Mouse (Mus musculus) midbrain, embryonic 14.5 days (tissue): ENCODE measurements around the gene Pcdh19. TPM values are rescaled to one million over a fixed set of nuclear protein-coding genes. Genes with fewer than 3 reads are reported as not detected.
A peak's percentile ranks its signal among the peaks of the same experiment; 100 is the strongest.

Source experiments
- ATAC-seq: fragments of 200-750 bp; cut with Nextera tagmentation; 2 replicates; pipeline ENCODE4 v1.8.0; 2017; ENCODE audit warnings: moderate number of reproducible peaks, moderate library complexity; ENCODE audit not compliant: low FRiP score, low TSS enrichment
- DNase-seq: peaks from one replicate; pipeline ENCODE4 v3.0.0-alpha.2; 2015
- H3K27ac ChIP-seq: fragments of 300-500 bp; sonication (generic); replicated peaks from 2 replicates; pipeline ENCODE4 v1.5.1; 2014; ENCODE audit warnings: mild to moderate bottlenecking, low read depth, low read length, moderate library complexity
- H3K27me3 ChIP-seq: fragments of 300-500 bp; sonication (generic); 2 replicates; pipeline ENCODE4 v1.6.1; 2014; ENCODE audit warnings: low read length, control low read depth, mixed read lengths; ENCODE audit not compliant: control insufficient read depth, insufficient read depth
- H3K36me3 ChIP-seq: fragments of 300-500 bp; sonication (generic); 2 replicates; pipeline ENCODE4 v1.6.1; 2014; ENCODE audit warnings: low read length, control low read depth; ENCODE audit not compliant: control insufficient read depth, insufficient read depth
- H3K4me1 ChIP-seq: fragments of 300-500 bp; sonication (generic); 2 replicates; pipeline ENCODE4 v1.6.1; 2014; ENCODE audit warnings: mild to moderate bottlenecking, antibody characterized with exemption, low read length, control low read depth; ENCODE audit not compliant: control insufficient read depth, insufficient read depth
- H3K4me2 ChIP-seq: fragments of 300-500 bp; sonication (generic); 2 replicates; pipeline ENCODE4 v1.6.1; 2014; ENCODE audit warnings: mild to moderate bottlenecking, low read length, moderate library complexity
- H3K4me3 ChIP-seq: fragments of 300-500 bp; sonication (generic); replicated peaks from 2 replicates; pipeline ENCODE4 v1.5.1; 2014; ENCODE audit warnings: low read depth, low read length
- H3K9ac ChIP-seq: fragments of 300-500 bp; sonication (generic); replicated peaks from 2 replicates; pipeline ENCODE4 v1.6.1; 2014; ENCODE audit warnings: mild to moderate bottlenecking, low read length, moderate library complexity
- H3K9me3 ChIP-seq: fragments of 300-500 bp; sonication (generic); 2 replicates; pipeline ENCODE4 v1.6.1; 2016; ENCODE audit warnings: low read length, control low read depth, mixed read lengths; ENCODE audit not compliant: control insufficient read depth
- WGBS: fragments of 180-500 bp; shearing (Covaris S2); extraction: QIAGEN DNeasy Blood & Tissue Kit; methylation state at CpG from one replicate; pipeline ENCODE4 v1.1.7; 2014; 5-methylcytosine and 5-hydroxymethylcytosine counted together
- polyA plus RNA-seq: library from polyadenylated mRNA; unstranded; fragments of >200 nt; fragmentation: Nextera tagmentation; extraction: Ambion mirVana; gene quantifications from 2 replicates; pipeline ENCODE4 v1.2.1, GENCODE M21; 2014

Pcdh19 gene
- polyA plus RNA-seq, 1 experiment from 2014 or later = 24.4 TPM

DNA sequence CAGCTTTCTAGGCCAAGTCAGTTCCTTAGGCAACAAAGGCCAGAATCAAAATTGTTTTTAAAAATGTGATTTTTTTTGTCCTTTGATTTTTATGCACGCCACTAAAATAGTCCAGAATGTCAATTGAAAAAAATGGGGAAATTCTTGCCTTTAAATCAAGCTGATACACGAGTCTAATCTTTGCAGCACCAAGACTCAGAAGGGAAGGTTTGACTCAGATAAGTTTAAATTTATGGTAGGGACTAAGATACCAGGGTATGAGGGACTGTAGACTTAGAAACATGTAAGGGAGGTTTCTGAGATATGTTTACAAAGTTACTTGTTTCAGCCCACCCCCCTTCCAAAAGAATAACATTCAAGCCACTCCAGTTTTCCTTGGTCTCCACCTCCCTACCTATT lies 3.6 kb upstream of the Pcdh19 start:
- Histone ChIP-seq H3K4me2 (no peak overlapping the region), H3K4me3 (no peak overlapping the region), H3K9ac (no peak overlapping the region), H3K4me1 (no peaks in the 10 kb centered on the region), H3K27me3 (no peaks in the 10 kb centered on the region), H3K36me3 (no peaks in the 10 kb centered on the region), H3K9me3 (no peaks in the 10 kb centered on the region), H3K27ac (no peak overlapping the region)
- DNase-seq (no peak), ATAC-seq (no peak)
- WGBS = 48% methylated on average over 2 of the region's 2 CpGs

DNA sequence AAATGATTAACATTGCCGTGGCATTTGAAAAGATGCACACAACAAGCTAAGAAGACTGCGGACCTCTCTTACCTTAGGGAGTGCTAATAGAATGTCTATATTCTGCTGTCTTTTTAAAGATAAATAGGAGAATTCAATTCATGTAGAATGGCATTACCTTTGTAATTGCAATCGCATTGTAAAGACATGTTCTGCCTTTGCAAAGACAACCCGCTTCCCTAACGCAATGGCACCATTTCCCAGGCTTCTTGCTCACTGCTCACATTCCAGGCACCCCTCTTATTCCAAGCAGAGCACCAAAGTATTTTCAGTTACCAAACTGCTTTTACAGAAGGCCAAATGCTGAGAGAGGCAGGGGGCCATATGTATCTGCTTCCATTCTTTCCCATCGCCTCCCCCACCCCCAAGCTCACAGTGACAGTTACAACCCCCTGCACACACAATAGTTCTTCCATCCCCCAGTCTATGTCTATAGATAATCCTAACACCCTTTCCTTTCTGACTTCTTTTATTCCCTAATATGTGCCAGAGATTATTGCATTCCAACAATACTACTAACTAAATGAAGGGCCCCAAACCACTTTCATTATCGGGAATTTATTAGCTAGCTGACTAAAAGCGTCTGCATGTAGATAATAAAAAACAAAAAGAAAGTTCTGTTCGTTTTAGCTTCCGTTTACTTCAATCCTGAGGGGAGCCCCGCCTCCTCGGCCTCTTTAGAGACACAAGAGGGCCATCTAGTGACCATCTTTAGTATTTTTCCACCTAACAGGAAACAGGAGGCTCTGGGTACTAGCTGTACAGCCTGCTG lies 3.0 kb upstream of the Pcdh19 start:
- Histone ChIP-seq H3K27ac (peak overlapping the region; percentile 79), H3K27me3 (no peaks in the 10 kb centered on the region), H3K4me1 (no peaks in the 10 kb centered on the region), H3K36me3 (no peaks in the 10 kb centered on the region), H3K4me3 (peak overlapping the region; percentile 54), H3K9me3 (no peaks in the 10 kb centered on the region), H3K4me2 (peak overlapping the region; percentile 65), H3K9ac (peak overlapping the region; percentile 9; the same call in 1 of the 2 replicates)
- DNase-seq = peak; percentile 91
- no peak for ATAC-seq
- 15% methylated on average over 12 of the region's 12 CpGs for WGBS

DNA sequence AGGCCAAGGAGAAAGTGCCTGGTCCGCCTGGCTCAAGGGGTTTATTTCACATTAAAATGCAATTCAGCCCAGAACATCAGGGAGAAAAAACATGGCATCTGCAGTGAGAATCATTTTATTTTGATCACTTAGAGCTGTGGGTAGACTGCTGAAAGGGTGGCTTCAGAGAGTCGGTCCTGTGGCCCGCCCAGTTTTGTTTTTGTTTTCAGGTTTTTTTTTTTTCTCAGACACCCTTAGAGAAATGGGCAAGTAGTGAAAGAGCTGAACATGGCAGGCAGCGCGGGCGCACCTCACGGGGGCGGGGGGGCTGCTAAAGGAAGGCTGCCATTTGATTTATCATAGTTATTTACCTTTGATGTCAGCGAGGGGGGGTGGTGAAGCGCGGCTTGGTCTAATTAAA lies 2.0 kb upstream of the Pcdh19 start:
- WGBS = 19% methylated on average over 11 of the region's 11 CpGs
- Histone ChIP-seq H3K36me3 (no peaks in the 10 kb centered on the region), H3K4me1 (no peaks in the 10 kb centered on the region), H3K27me3 (no peaks in the 10 kb centered on the region), H3K9me3 (no peaks in the 10 kb centered on the region), H3K9ac (peak overlapping the region; percentile 21), H3K4me2 (peak overlapping the region; percentile 65), H3K27ac (peak overlapping the region; percentile 79; the same call in 1 of the 2 replicates), H3K4me3 (peak overlapping the region; percentile 54)
- ATAC-seq (no peak), DNase-seq (peak; percentile 16)

DNA sequence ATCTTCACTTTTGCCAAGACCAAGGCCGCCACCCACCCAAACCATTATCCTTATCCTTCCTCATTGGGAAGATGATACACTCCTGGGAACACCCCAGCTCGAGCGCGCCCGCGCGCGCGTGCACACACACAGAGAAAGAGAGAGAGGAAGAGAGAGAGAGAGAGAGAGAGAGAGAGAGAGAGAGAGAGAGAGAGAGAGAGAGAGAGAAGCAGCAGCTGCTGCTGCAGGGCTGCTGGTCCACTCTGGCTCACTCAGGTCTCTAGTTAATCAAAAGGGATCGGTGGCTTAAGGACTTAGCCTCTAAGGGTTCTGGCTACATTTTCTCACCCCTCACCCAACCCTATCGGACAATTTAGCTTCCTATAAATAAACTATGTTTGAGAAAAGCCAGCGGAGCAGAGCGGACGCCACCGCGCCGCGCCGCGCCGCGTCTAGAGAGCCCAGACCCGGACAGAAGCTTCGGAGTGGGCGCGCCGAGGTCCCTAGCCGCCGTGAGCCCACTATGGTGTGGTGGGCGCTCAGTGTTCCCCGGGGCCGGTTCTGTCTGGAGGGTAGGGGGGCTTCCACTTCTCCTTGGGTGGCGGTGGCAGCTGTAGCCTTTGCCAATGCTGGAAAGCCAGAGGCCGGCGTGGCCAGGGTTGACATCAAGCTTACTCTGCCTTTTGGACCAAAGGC lies 926 bp upstream of the Pcdh19 start:
- Histone ChIP-seq H3K27me3 (no peaks in the 10 kb centered on the region), H3K4me3 (peak overlapping the region; percentile 54), H3K27ac (peak overlapping the region; percentile 79), H3K9ac (peak overlapping the region; percentile 59), H3K4me2 (peak overlapping the region; percentile 65), H3K36me3 (no peaks in the 10 kb centered on the region), H3K4me1 (no peaks in the 10 kb centered on the region), H3K9me3 (no peaks in the 10 kb centered on the region)
- WGBS = 22% methylated on average over 35 of the region's 35 CpGs
- DNase-seq (peak; percentile 61), ATAC-seq (no peak)

DNA sequence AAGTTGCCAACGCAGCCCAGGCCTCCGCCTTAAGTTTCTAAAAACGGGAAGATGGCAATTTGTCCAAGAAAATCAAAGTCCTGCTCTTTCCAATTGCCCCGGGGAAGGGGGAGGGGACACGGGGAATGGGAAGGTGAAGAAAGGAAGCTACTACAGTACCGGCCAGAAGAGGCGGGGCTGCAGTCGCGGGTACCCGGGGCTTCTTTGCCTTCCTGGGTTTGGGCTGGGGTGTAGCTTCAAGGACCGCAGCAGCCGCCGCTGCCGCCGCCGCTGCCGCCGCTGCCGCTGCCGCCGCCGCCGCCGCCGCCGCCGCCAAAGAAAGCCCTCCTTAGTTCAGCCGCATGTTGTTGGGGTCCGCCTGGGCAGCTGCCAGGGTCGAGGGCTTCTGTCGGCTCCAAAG lies 631 bp downstream of the Pcdh19 start:
- 25% methylated on average over 28 of the region's 31 CpGs for WGBS
- ATAC-seq = no peak
- DNase-seq = peak; percentile 37

DNA sequence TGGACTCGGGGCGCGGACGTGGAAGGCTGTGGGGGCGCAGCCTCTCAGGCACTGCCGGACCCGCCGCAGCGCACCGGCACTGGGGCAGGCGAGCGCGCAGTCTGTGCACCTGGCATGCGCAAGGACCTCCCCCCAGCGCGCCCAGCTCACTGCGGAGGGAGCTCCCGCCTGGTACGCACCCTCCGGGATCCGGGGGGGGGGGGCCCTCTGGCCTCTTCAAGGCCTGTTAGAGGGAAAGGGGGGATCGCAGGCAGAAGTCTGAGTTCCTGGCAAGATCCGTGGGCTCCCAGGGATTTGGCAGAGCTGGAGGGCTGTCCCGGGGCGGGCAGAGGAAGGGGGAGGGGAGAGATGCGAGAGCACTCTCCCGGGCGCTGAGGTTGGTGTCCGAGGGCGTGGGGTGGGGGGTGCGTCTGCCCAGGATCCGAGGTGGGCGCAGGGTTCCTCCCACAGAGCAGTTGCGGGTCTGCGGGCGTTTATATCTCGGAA lies 1.1 kb downstream of the Pcdh19 start:
- H3K4me2 ChIP-seq = peak overlapping the region; percentile 65
- no peaks in the 10 kb centered on the region for H3K27me3 ChIP-seq
- H3K9ac ChIP-seq = peak overlapping the region; percentile 53
- no peaks in the 10 kb centered on the region for H3K4me1 ChIP-seq
- H3K9me3 ChIP-seq = no peaks in the 10 kb centered on the region
- peak overlapping the region; percentile 54 for H3K4me3 ChIP-seq
- WGBS = 35% methylated on average over 37 of the region's 37 CpGs
- H3K36me3 ChIP-seq = no peaks in the 10 kb centered on the region
- H3K27ac ChIP-seq = peak overlapping the region; percentile 72
- ATAC-seq (no peak), DNase-seq (peak; percentile 56)

More for the DNA sequence above, 631 bp downstream of the Pcdh19 start:
- Histone ChIP-seq H3K27me3 (no peaks in the 10 kb centered on the region), H3K4me3 (peak overlapping the region; percentile 54), H3K9ac (peak overlapping the region; percentile 53), H3K4me1 (no peaks in the 10 kb centered on the region), H3K4me2 (peak overlapping the region; percentile 65), H3K9me3 (no peaks in the 10 kb centered on the region), H3K36me3 (no peaks in the 10 kb centered on the region), H3K27ac (peak overlapping the region; percentile 72)

DNA sequence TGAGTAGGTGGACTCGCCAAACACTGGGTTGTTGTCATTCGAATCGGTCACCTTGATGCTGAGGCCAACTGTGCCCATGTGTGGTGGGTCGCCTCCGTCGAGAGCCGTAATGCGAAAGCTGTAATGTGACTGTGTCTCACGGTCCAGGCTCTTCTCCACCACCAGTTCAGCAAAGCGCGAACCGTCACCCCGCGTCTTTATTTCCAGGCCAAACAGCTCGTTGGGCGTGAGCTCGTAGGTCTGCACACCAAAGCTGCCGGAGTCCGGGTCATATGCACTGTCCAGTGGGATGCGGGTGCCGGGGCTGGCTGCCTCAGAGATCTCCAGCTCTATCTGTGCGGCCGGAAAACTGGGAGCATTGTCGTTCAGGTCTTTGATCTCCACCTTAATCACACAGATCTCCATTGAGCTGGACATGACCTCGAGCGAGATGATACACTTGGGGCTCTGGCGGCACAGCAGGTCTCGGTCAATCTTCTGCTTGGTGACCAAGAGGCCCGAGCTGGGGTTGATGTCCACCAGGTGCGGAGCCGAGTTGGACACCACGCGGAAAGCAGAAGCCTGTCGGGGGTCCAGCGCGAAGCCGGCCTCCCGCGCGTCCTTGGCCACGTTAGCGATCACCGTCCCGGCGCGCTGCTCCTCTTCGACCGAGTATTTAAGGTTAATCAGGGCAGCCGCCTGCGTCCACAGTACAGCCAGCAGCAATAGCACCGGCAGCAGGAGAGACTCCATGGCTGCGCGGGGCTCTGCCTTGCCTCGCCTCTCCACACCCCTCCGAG lies 2.1 kb downstream of the Pcdh19 start:
- H3K4me1 ChIP-seq = no peaks in the 10 kb centered on the region
- 23% methylated on average over 55 of the region's 55 CpGs for WGBS
- peak overlapping the region; percentile 53 for H3K9ac ChIP-seq
- H3K4me3 ChIP-seq = peak overlapping the region; percentile 54
- no peaks in the 10 kb centered on the region for H3K36me3 ChIP-seq
- no peak overlapping the region; the same call in 1 of the 2 replicates for H3K27ac ChIP-seq
- H3K27me3 ChIP-seq = no peaks in the 10 kb centered on the region
- no peaks in the 10 kb centered on the region for H3K9me3 ChIP-seq
- DNase-seq = peak; percentile 47
- peak overlapping the region; percentile 65 for H3K4me2 ChIP-seq
- ATAC-seq = no peak

DNA sequence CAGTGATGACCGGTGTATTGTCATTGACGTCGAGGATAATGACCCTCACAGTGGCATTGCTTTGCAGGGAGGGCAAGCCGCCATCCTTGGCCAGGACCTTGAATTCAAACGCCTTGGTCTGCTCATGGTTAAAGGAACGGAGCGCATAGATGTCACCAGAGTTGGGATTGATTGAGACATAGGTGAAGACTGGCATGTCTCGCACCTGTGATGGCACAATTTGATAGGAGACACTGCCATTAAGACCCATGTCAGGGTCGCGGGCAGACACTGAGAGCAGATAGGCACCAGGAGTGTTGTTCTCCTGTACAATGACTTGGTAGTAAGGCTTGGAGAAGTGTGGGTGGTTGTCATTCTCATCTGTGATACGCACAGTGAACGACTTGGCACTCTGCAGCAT lies 3.2 kb downstream of the Pcdh19 start:
- Histone ChIP-seq H3K36me3 (no peaks in the 10 kb centered on the region), H3K27ac (no peak overlapping the region), H3K4me2 (peak overlapping the region; percentile 65), H3K9me3 (no peaks in the 10 kb centered on the region), H3K9ac (peak overlapping the region; percentile 26; the same call in 1 of the 2 replicates), H3K4me1 (no peaks in the 10 kb centered on the region), H3K27me3 (no peaks in the 10 kb centered on the region), H3K4me3 (peak overlapping the region; percentile 54)
- no peak for ATAC-seq
- 39% methylated on average over 12 of the region's 12 CpGs for WGBS
- no peak for DNase-seq
